Mouse (Mus musculus) C3H10T1/2 (cell line): ENCODE results near the gene Akr1d1. TPM values are rescaled to one million over a fixed set of nuclear protein-coding genes. Genes with fewer than 3 reads are reported as not detected.

Source experiments
- polyA plus RNA-seq, 2 experiments: library from polyadenylated mRNA; unstranded; fragments of >200 nt; fragmentation: generic; extraction: Trizol; gene quantifications; one replicate each; pipeline ENCODE4 v1.2.1; 2012; ENCODE audit warnings: missing spikeins in 2 of 2

The Akr1d1 gene
- not detected for polyA plus RNA-seq

GRCm38 (mm10) chr6:37529940-37530339, at the start of gene Akr1d1:
Gene Akr1d1, plus strand, starts transcription at chr6:37530173.

Other genes starting within 250 kb of the Akr1d1 start
- under 1 TPM; 0.01 to 0.37 TPM for gene Dgki, start 230.0 kb upstream of the Akr1d1 start, polyA plus RNA-seq
- gene Creb3l2, start 88.0 kb upstream of the Akr1d1 start, polyA plus RNA-seq = 10 to 100 TPM in 1 of 2 experiments, 1 to 10 TPM in 1; 2.3 to 26.6 TPM